In genomic region chr3:108537303-108537702, GRCm38 (mm10) we compare ENCODE assay signal across 8 mouse cellular contexts. TPM values are rescaled to one million over a fixed set of nuclear protein-coding genes. Genes with fewer than 3 reads are reported as not detected.
DNase-seq lines count a peak whose midpoint lies in the region; ATAC-seq lines count a peak whose summit lies in the region.

No protein-coding gene starts in this region.

- peak; percentile 70 for ATAC-seq in frontal cortex, adult (ENCODE audit: low TSS enrichment)
- ATAC-seq in lung, embryonic 16.5 days (ENCODE audit: low read depth), result peak; percentile 79

- H3K4me2 ChIP-seq in lung, embryonic 16.5 days (ENCODE audit: low read depth, low read length), result peak overlapping the region; percentile 48

- peak overlapping the region; percentile 41 for H3K4me3 ChIP-seq in hindbrain, embryonic 10.5 days
- H3K4me3 ChIP-seq in lung, embryonic 16.5 days (ENCODE audit: low read length), result peak overlapping the region; percentile 9; the same call in 1 of the 2 replicates

- H3K27me3 ChIP-seq in hindbrain, embryonic 10.5 days (ENCODE audit: insufficient read depth, poor library complexity, severe bottlenecking), result peaks cover 40% of the 10 kb centered on the region
- H3K27me3 ChIP-seq in lung, embryonic 16.5 days (ENCODE audit: control insufficient read depth, insufficient read depth, low read depth, low read length), result peaks cover 10% of the 10 kb centered on the region

- peak; percentile 86 for DNase-seq in MEL-GATA-1-ER (ENCODE audit: extremely low read depth, low read depth)
- DNase-seq in cerebellum, adult 8-10 months, result peak; percentile 83
- DNase-seq in hindbrain, embryonic 10.5 days (ENCODE audit: low spot score), result peak; percentile 89
- DNase-seq in layer of hippocampus, adult 9-11 months, result peak; percentile 91
- DNase-seq in ovary, postnatal 10 days (ENCODE audit: low spot score), result peak; percentile 58
- peak; percentile 77 for DNase-seq in thymus, postnatal 0 days (ENCODE audit: low spot score)

- peaks cover 19% of the 10 kb centered on the region for H3K4me1 ChIP-seq in hindbrain, embryonic 10.5 days (replicated peaks)
- H3K4me1 ChIP-seq in lung, embryonic 16.5 days (replicated peaks; ENCODE audit: control insufficient read depth, insufficient read depth, low read length), result peaks cover 20% of the 10 kb centered on the region

- no peaks in the 10 kb centered on the region for H3K9me3 ChIP-seq in hindbrain, embryonic 10.5 days
- no peaks in the 10 kb centered on the region for H3K9me3 ChIP-seq in lung, embryonic 16.5 days (ENCODE audit: control insufficient read depth, low read length)

- H3K9ac ChIP-seq in lung, embryonic 16.5 days (ENCODE audit: low read length), result peak overlapping the region; percentile 42; the same call in 1 of the 2 replicates

- 4% methylated on average over 17 of the region's 17 CpGs for WGBS in hindbrain, embryonic 10.5 days
- 2% methylated on average over 17 of the region's 17 CpGs for WGBS in lung, embryonic 16.5 days

- H3K27ac ChIP-seq in hindbrain, embryonic 10.5 days, result peak overlapping the region; percentile 66
- H3K27ac ChIP-seq in lung, embryonic 16.5 days (ENCODE audit: low read length), result no peak overlapping the region

- H3K36me3 ChIP-seq in hindbrain, embryonic 10.5 days, result no peaks in the 10 kb centered on the region
- H3K36me3 ChIP-seq in lung, embryonic 16.5 days (ENCODE audit: control insufficient read depth, insufficient read depth, low read length), result no peaks in the 10 kb centered on the region

RNA-seq across cellular contexts. Expression of gene 5330417C22Rik, which starts 1.0 kb away (rescaled TPM):
- 1.4 and 2.3 TPM in 2 replicates for polyA plus RNA-seq in hindbrain, embryonic 10.5 days (2016; fragmentation: Nextera tagmentation; extraction: Ambion mirVana)
- 19.6 and 22.3 TPM in 2 replicates for polyA plus RNA-seq in lung, embryonic 16.5 days (2015; fragmentation: Nextera tagmentation; extraction: Ambion mirVana)
- polyA plus RNA-seq in thymus, postnatal 0 days (2015; fragmentation: Nextera tagmentation; extraction: Ambion mirVana), result 1.0 and 1.2 TPM in 2 replicates

RNA-seq across cellular contexts. Expression of gene 1700013F07Rik, which starts 3.4 kb away (rescaled TPM):
- polyA plus RNA-seq in hindbrain, embryonic 10.5 days (2016; fragmentation: Nextera tagmentation; extraction: Ambion mirVana), result 0.50 and 2.6 TPM in 2 replicates
- 3.1 and 5.0 TPM in 2 replicates for polyA plus RNA-seq in lung, embryonic 16.5 days (2015; fragmentation: Nextera tagmentation; extraction: Ambion mirVana)
- polyA plus RNA-seq in thymus, postnatal 0 days (2015; fragmentation: Nextera tagmentation; extraction: Ambion mirVana), result 0.22 TPM in 1 of 2 replicates, not detected in the other

RNA-seq across cellular contexts. Expression of gene Tmem167b, which starts 25.0 kb away (rescaled TPM):
- 37.7 and 42.4 TPM in 2 replicates for polyA plus RNA-seq in hindbrain, embryonic 10.5 days (2016; fragmentation: Nextera tagmentation; extraction: Ambion mirVana)
- 45.1 and 46.4 TPM in 2 replicates for polyA plus RNA-seq in lung, embryonic 16.5 days (2015; fragmentation: Nextera tagmentation; extraction: Ambion mirVana)
- 31.3 and 32.0 TPM in 2 replicates for polyA plus RNA-seq in thymus, postnatal 0 days (2015; fragmentation: Nextera tagmentation; extraction: Ambion mirVana)

RNA-seq across cellular contexts. Expression of gene Taf13, which starts 34.2 kb away (rescaled TPM):
- 64.2 and 67.8 TPM in 2 replicates for polyA plus RNA-seq in hindbrain, embryonic 10.5 days (2016; fragmentation: Nextera tagmentation; extraction: Ambion mirVana)
- 45.5 and 46.0 TPM in 2 replicates for polyA plus RNA-seq in lung, embryonic 16.5 days (2015; fragmentation: Nextera tagmentation; extraction: Ambion mirVana)
- 45.5 and 48.4 TPM in 2 replicates for polyA plus RNA-seq in thymus, postnatal 0 days (2015; fragmentation: Nextera tagmentation; extraction: Ambion mirVana)

RNA-seq across cellular contexts. Expression of gene Wdr47, which starts 53.8 kb away (rescaled TPM):
- 22.6 and 35.1 TPM in 2 replicates for polyA plus RNA-seq in hindbrain, embryonic 10.5 days (2016; fragmentation: Nextera tagmentation; extraction: Ambion mirVana)
- 10.9 and 12.5 TPM in 2 replicates for polyA plus RNA-seq in lung, embryonic 16.5 days (2015; fragmentation: Nextera tagmentation; extraction: Ambion mirVana)
- 6.8 and 8.1 TPM in 2 replicates for polyA plus RNA-seq in thymus, postnatal 0 days (2015; fragmentation: Nextera tagmentation; extraction: Ambion mirVana)
